Comparison of ENCODE assay signal across 22 mouse cellular contexts in genomic region chr3:41093210-41093609, GRCm38 (mm10). TPM values are rescaled to one million over a fixed set of nuclear protein-coding genes. Genes with fewer than 3 reads are reported as not detected.
A peak's percentile ranks its signal among the peaks of the same experiment; 100 is the strongest.
DNase-seq lines count a peak whose midpoint lies in the region; ATAC-seq and TF ChIP-seq lines count a peak whose summit lies in the region.
"Had no signal": no experiment of that assay in that cellular context is flagged by ENCODE, and none has a peak within 500 bp of the region (broad histone marks: within the 10 kb centered on the region; RNA-seq: fewer than 3 reads in every experiment).

No protein-coding gene starts in this region.

- H3K9me3 ChIP-seq in heart, embryonic 12.5 days (replicated peaks) = no peaks in the 10 kb centered on the region
- H3K9me3 ChIP-seq in intestine, embryonic 15.5 days = no peaks in the 10 kb centered on the region
- H3K9me3 ChIP-seq in intestine, embryonic 16.5 days (ENCODE audit: control insufficient read depth, low read length) = no peaks in the 10 kb centered on the region
- H3K9me3 ChIP-seq in intestine, postnatal 0 days (ENCODE audit: control insufficient read depth) = no peaks in the 10 kb centered on the region
- no peaks in the 10 kb centered on the region for H3K9me3 ChIP-seq in hindbrain, embryonic 12.5 days (replicated peaks)
- H3K9me3 ChIP-seq: G1E had no signal

- intact Hi-C loops in left cerebral cortex, postnatal 4 days (cut with DNase I) = no loop called here

- WGBS in heart, embryonic 12.5 days = 78% methylated on average over 2 of the region's 2 CpGs
- 82% methylated on average over 2 of the region's 2 CpGs for WGBS in intestine, embryonic 15.5 days
- 89% methylated on average over 2 of the region's 2 CpGs for WGBS in intestine, embryonic 16.5 days
- WGBS in intestine, postnatal 0 days = 70% methylated on average over 2 of the region's 2 CpGs
- WGBS in hindbrain, embryonic 12.5 days = 84% methylated on average over 2 of the region's 2 CpGs

- DNase-seq in heart, adult 11 months = peak; percentile 69
- DNase-seq in MN1 (ENCODE audit: low spot score) = no peak
- DNase-seq in left cerebral cortex, postnatal 4 days = no peak
- DNase-seq: adrenal gland, adult 2 months; adrenal gland, adult 8-10 months; adrenal gland, postnatal 10 days; adrenal gland, postnatal 14 days; adrenal gland, postnatal 25 days; adrenal gland, postnatal 36 days; B cell, adult 2 months; cerebellum, adult 11 months; cerebellum, adult 11-12 months; cerebellum, adult 18-20 months had no signal

- H3K4me2 ChIP-seq in heart, embryonic 12.5 days = no peak overlapping the region
- no peak overlapping the region for H3K4me2 ChIP-seq in intestine, embryonic 15.5 days (replicated peaks)
- H3K4me2 ChIP-seq in intestine, embryonic 16.5 days (ENCODE audit: low read depth, low read length) = no peak overlapping the region
- no peak overlapping the region for H3K4me2 ChIP-seq in intestine, postnatal 0 days (replicated peaks; ENCODE audit: low read depth)
- H3K4me2 ChIP-seq in hindbrain, embryonic 12.5 days (replicated peaks) = no peak overlapping the region

- no peak overlapping the region for H3K4me3 ChIP-seq in heart, embryonic 12.5 days
- H3K4me3 ChIP-seq in intestine, embryonic 15.5 days (replicated peaks) = no peak overlapping the region
- no peak overlapping the region for H3K4me3 ChIP-seq in intestine, embryonic 16.5 days (ENCODE audit: low read length)
- no peak overlapping the region for H3K4me3 ChIP-seq in intestine, postnatal 0 days (ENCODE audit: low read depth, low read length)
- H3K4me3 ChIP-seq in hindbrain, embryonic 12.5 days = no peak overlapping the region

- no peaks in the 10 kb centered on the region; the same call in 1 of the 2 replicates for H3K4me1 ChIP-seq in heart, embryonic 12.5 days (replicated peaks)
- no peaks in the 10 kb centered on the region for H3K4me1 ChIP-seq in intestine, embryonic 15.5 days (replicated peaks)
- H3K4me1 ChIP-seq in intestine, embryonic 16.5 days (ENCODE audit: control insufficient read depth, insufficient read depth, low read length) = no peaks in the 10 kb centered on the region; the same call in 1 of the 2 replicates
- no peaks in the 10 kb centered on the region for H3K4me1 ChIP-seq in intestine, postnatal 0 days (replicated peaks; ENCODE audit: control insufficient read depth, insufficient read depth, low read length)
- no peaks in the 10 kb centered on the region for H3K4me1 ChIP-seq in hindbrain, embryonic 12.5 days

- H3K27me3 ChIP-seq in heart, embryonic 12.5 days (replicated peaks) = no peaks in the 10 kb centered on the region
- no peaks in the 10 kb centered on the region for H3K27me3 ChIP-seq in intestine, embryonic 15.5 days (replicated peaks)
- no peaks in the 10 kb centered on the region for H3K27me3 ChIP-seq in intestine, embryonic 16.5 days (replicated peaks; ENCODE audit: control insufficient read depth, insufficient read depth, low read length)
- no peaks in the 10 kb centered on the region for H3K27me3 ChIP-seq in intestine, postnatal 0 days (replicated peaks; ENCODE audit: control insufficient read depth, insufficient read depth, low read length)
- H3K27me3 ChIP-seq in hindbrain, embryonic 12.5 days = no peaks in the 10 kb centered on the region
- H3K27me3 ChIP-seq: Patski had no signal

- no peak overlapping the region for H3K9ac ChIP-seq in heart, embryonic 12.5 days
- no peak overlapping the region for H3K9ac ChIP-seq in intestine, embryonic 15.5 days
- no peak overlapping the region for H3K9ac ChIP-seq in intestine, embryonic 16.5 days (ENCODE audit: low read depth, low read length)
- H3K9ac ChIP-seq in intestine, postnatal 0 days (ENCODE audit: low read depth, low read length) = no peak overlapping the region
- no peak overlapping the region for H3K9ac ChIP-seq in hindbrain, embryonic 12.5 days

- TF ChIP-seq CTCF in intestine, postnatal 0 days (IDR thresholded peaks at IDR 0.05; ENCODE audit: low read depth) = no peak

- no peaks in the 10 kb centered on the region for H3K36me3 ChIP-seq in heart, embryonic 12.5 days
- H3K36me3 ChIP-seq in intestine, embryonic 15.5 days = no peaks in the 10 kb centered on the region
- H3K36me3 ChIP-seq in intestine, embryonic 16.5 days (ENCODE audit: control insufficient read depth, insufficient read depth, low read length) = no peaks in the 10 kb centered on the region
- H3K36me3 ChIP-seq in intestine, postnatal 0 days (ENCODE audit: control insufficient read depth, insufficient read depth) = no peaks in the 10 kb centered on the region
- no peaks in the 10 kb centered on the region for H3K36me3 ChIP-seq in hindbrain, embryonic 12.5 days
- H3K36me3 ChIP-seq: G1E had no signal

- H3K27ac ChIP-seq in heart, embryonic 12.5 days (ENCODE audit: poor library complexity, severe bottlenecking) = no peak overlapping the region
- no peak overlapping the region for H3K27ac ChIP-seq in intestine, embryonic 15.5 days
- H3K27ac ChIP-seq in intestine, embryonic 16.5 days (ENCODE audit: low read length) = no peak overlapping the region
- H3K27ac ChIP-seq in intestine, postnatal 0 days (ENCODE audit: low read depth, low read length) = no peak overlapping the region; the same call in 1 of the 2 replicates
- no peak overlapping the region for H3K27ac ChIP-seq in hindbrain, embryonic 12.5 days

- no peak for ATAC-seq in heart, embryonic 12.5 days (ENCODE audit: insufficient number of reproducible peaks, low FRiP score)
- ATAC-seq in intestine, embryonic 15.5 days = peak; percentile 43; the same call in 1 of the 2 replicates
- peak; percentile 43; the same call in 1 of the 2 replicates for ATAC-seq in intestine, embryonic 16.5 days
- peak; percentile 52 for ATAC-seq in intestine, postnatal 0 days
- ATAC-seq in hindbrain, embryonic 12.5 days (ENCODE audit: low FRiP score) = no peak
- ATAC-seq: activated CD4-positive, CD25-positive, alpha-beta regulatory T cell, adult 4 months; CD4-positive, CD25-positive, alpha-beta regulatory T cell, adult 4 months; Patski had no signal

RNA-seq across cellular contexts. Expression of gene Pgrmc2, which starts 10.4 kb away (rescaled TPM):
- 56.4 and 59.2 TPM in 2 replicates for polyA plus RNA-seq in heart, embryonic 12.5 days (2016; fragmentation: Nextera tagmentation; extraction: Ambion mirVana)
- polyA plus RNA-seq in intestine, embryonic 15.5 days (2015; fragmentation: Nextera tagmentation; extraction: Ambion mirVana) = 56.2 and 60.8 TPM in 2 replicates
- 57.6 and 70.9 TPM in 2 replicates for polyA plus RNA-seq in intestine, embryonic 16.5 days (2015; fragmentation: Nextera tagmentation; extraction: Ambion mirVana)
- 95.8 and 96.2 TPM in 2 replicates for polyA plus RNA-seq in intestine, postnatal 0 days (2015; fragmentation: Nextera tagmentation; extraction: Ambion mirVana)
- 10 to 100 TPM; 47.4 to 47.9 TPM for total RNA-seq in left cerebral cortex, postnatal 4 days (2021)
- polyA plus RNA-seq in hindbrain, embryonic 12.5 days (2016; fragmentation: Nextera tagmentation; extraction: Ambion mirVana) = 43.7 and 46.1 TPM in 2 replicates

Comparison
In these comparisons a context has a peak if more than half of its experiments do, and no peak if none do; other contexts are left out.
1. ATAC-seq: peak in intestine, embryonic 15.5 days (single experiment), intestine, embryonic 16.5 days (single experiment) and intestine, postnatal 0 days (single experiment); none in heart, embryonic 12.5 days (single experiment) and hindbrain, embryonic 12.5 days (single experiment).